Mouse (Mus musculus) T-helper 2 cell (primary cell): ENCODE results near the gene Bmf.

Experiments used
- in situ Hi-C: fragments of 300-600 bp; cut with MboI, MseI; formaldehyde crosslinking; loops from one replicate; pipeline ENCODE4 v1.15.1; 2025; ENCODE audit warnings: high pct_unique_total_duplicates

Gene Bmf

GRCm38 (mm10) chr2:118520042-118520933 lies 29.2 kb downstream of the Bmf start:
- in situ Hi-C loops = no loop called here

DNA sequence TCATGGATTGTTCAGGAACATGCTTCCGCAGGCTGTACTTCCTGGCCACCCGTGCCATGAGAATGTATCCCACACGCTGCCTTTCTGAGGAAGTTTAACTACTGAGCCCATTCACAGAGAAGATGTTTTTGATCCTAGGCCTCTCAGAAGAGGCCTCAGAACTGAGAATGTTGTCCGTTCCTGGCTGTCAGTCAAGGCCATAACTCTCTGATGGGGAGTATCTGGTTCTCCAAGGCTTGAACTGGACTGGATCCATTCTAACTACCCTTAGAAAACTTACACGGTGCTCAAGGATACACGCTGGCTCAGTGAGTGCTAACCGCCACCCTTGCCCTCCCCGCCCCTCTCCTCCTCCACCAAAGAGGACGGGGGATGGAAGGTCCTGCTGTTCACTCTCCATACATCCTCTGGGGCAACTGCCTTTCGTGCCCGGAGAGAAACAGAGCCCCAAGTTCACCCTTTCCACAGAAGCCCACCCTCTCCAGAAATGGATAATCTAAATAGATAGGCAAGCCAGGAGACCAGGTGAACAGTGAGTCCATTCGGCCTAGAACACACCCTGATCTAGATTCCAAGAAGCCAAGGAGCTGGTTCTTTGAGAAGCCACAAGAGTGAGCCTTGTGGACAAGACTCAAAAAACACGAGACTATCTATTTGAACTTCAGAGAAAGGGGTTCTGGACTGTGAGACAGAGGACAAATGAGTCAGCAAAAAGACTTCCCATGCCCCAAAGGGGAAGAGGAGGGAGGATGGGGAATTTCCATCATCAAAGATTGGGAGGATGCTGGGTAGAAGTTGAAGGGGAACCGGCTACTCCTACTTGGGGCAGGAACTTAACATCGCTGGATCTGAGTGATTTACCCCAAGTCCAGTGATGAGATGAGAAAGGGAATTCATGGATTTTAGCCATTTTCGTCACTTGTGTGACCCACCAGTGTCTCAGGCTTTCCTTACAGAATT lies 36.8 kb downstream of the Bmf start:
- in situ Hi-C loops = no loop called here

DNA sequence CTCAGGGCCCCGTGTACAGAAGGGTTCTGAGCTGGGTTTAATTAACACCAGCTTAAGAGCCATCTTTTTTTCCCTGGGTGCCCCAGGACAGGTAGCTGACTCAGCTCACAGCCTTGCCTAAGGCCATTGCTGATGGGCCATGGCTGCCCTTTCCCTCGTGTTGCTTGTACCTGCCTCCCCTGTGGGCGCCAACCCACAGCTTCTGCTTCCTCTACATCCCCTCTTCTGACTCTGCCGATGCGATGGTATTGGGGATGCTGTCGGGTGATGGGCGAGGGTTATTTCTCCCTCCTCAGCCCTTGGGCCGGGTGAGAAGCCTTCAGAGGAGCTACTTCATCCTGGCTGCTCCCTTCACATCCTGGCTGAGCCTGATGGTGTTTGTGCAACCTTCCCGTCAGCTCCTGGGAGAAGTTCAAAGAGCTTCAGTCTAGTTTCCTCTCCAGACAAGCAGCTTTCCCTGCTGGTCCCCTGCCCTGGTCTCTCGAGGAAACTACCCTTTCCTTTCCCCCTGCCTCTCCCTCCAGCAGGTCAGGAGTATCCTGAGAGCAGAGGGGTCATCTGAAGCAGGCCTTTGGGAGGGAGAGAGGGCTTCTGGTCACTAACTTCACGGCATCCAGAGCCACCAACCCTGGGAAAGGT lies 37.6 kb downstream of the Bmf start:
- in situ Hi-C loops = no loop called here

GRCm38 (mm10) chr2:118510447-118511310 lies 38.8 kb downstream of the Bmf start:
- in situ Hi-C loops = no loop called here

DNA sequence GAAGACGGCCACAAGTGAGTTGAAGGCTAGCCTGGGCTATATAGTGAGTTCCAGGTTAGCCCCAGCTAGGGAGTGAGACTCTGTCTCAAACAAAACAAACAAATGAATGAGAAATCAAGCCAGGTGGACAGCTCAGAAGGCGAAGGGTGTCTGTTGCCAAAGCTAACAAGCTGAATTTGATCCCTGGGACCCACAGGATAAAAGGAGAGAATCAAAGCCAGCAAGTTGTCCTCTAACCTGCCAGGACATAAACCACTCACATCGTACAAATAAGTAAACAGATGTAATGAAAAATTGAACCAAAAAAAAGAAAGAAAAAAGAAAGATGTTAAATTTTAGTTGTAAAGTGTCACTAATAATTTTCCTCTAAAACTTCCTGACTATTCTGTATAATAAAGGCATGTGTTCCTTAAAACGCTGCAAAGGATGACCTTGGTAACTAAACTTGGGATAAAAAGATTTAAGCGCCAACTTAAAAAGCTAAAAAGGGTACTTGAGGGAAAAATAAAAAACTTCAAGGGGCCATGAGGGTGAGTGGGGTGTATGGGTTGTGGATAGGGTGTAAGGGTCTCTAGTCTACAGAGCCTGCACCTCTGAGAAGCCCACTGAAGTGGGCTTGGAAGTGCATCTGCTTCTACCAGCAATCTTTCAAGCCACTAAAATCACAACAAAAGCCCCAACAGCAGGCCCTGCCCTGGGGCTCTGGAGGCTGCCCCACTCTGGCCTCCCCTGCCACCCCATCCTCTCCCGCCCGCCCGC lies 39.6 kb downstream of the Bmf start:
- in situ Hi-C loops = loop anchor here (10.0 kb wide), 1 partner anchor 1655 kb away; no protein-coding TSS in a partner anchor

- in situ Hi-C loops = loop anchor here (10.0 kb wide), 1 partner anchor 1652 kb away; no protein-coding TSS in a partner anchor
Measured at GRCm38 (mm10) chr2:118507126-118507525, 42.4 kb downstream of the Bmf start.

DNA sequence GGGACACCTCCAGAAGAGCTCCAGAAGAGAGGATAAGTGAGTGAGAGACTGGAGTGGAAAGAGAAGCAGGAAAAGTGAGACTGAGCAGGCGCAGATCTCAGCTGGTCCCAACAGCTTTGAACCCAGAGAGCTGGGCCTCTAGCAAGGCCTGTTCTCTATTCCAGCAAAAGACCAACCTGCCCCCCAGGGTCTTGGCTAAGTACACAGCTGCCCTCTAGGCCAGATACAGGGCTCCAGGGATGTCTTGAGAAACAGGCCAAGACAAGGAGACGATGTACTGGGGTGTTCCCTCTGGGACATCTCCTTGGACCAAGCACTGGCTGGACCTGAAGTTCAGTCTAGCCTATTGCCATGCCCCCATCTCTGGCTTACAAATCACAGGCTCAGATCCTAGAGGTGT lies 49.3 kb downstream of the Bmf start:
- in situ Hi-C loops = loop anchor here (10.0 kb wide), 1 partner anchor 1645 kb away; no protein-coding TSS in a partner anchor

GRCm38 (mm10) chr2:118499135-118499961 lies 50.1 kb downstream of the Bmf start:
- in situ Hi-C loops = no loop called here

- in situ Hi-C loops = no loop called here
Measured at GRCm38 (mm10) chr2:118498476-118498875, 51.0 kb downstream of the Bmf start.

DNA sequence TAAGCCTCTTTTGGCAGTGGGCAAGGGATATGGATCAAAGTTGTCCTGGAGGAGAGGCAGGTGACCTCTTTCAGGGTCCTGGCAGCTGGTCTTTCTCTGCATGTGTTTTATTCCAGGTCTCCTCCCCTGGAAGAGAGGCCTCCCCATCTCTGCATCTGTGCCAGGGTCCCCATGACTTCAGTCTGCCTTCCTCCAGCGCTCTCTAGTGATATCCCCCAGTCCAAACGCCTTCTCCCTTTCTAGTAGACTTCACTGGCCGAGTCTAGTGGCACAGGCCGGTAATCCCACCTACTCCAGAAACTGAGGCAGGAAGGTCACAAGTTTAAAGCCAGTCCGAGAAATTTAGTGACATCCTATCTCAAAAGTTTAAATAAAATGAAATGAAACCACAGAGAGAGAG lies 51.6 kb downstream of the Bmf start:
- in situ Hi-C loops = no loop called here

GRCm38 (mm10) chr2:118495024-118495423 lies 54.5 kb downstream of the Bmf start:
- in situ Hi-C loops = no loop called here

DNA sequence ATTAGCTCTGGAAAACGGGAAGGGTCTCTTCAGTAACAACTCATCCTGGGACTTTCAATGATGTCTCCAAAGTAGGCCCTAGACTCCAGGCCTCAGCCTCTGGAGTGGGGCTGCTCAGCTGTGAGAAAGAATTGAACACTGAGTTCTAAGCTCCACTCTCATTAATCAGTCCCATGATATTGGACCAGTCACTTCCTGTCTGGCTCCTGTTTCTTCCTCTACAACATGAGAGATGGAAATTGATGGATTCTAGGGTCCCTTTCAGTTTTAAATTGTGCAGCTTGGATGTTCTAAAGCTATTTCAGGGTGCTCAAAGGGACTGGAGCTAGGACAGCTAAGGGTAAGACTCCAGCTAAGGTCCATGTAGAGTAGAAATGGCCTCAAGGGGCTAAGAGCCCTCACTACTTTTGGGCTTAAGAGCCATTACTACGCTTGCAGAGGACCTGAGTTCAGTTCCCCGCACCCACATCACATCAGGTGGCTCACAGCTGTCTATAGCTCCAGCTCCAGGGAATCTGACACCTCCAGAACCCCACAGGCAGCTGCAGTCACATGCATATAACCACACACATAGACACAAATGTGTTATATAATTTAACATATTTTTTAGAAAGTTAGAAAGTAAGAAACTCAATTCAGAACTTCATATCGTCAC lies 57.6 kb downstream of the Bmf start:
- in situ Hi-C loops = no loop called here

DNA sequence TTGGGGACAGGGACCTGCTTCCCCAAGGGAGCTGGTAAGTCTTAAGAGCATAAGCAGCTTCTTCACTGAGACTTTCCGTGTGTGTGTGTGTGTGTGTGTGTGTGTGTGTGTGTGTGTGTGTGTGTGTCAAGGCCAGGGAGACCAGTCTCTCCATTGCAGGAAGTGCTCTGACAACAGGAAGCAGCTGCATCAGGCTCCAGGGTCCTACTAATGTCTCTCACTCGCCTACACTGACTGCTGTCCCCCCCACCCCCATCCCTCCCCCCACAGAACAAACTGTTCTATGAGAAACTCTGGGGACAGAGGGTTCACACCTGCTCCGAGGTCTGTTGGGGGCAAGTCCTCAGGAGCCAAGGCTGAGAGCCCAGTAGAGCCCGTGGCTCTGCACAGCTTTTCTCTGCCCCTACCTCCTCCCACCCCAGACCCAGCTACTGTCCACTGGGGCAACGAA lies 58.2 kb downstream of the Bmf start:
- in situ Hi-C loops = no loop called here

GRCm38 (mm10) chr2:118490241-118491091 lies 59.0 kb downstream of the Bmf start:
- in situ Hi-C loops = no loop called here

DNA sequence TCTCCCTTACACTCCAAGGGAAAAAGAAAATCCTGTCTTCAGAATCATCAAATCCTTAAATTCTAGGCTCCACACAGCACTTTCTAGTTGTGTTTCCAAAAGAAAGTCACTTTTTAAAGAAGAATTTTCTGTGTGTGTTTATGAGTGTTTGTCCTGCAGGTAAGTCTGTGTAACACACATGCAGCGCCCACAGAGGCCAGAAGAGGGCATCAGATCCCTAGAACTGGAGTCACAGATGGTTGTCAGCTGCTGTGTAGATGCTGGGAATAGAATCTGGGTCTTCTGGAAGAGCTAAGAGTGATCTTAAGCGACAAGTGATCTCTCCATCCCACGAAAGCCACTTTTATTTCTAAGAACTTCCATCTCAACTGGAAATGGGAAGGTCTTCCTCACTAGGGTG lies 61.7 kb downstream of the Bmf start:
- in situ Hi-C loops = loop anchor here (5.0 kb wide), 2 partner anchors 54 to 114 kb away; no protein-coding TSS in a partner anchor

DNA sequence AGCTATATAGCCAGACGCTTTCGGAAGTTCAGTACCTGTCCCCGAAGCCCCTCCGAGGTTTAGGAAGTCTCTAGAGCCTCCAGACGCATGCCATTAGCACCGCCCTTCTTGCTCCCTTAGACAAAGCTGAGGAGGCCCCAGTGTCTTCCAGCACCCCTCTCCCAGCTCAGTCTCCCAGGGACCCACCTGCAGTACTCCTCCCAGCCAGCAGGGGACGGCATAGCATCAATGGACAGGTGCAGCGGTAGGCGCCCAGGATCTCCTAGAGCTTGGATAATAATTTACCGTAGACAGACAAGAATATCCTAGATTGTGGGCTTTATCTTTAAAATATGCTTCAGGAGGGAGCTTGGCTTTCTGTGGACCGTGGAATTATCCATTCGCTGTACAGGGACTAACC lies 62.6 kb downstream of the Bmf start:
- in situ Hi-C loops = loop anchor here (5.0 kb wide), 2 partner anchors 55 to 115 kb away; no protein-coding TSS in a partner anchor

GRCm38 (mm10) chr2:118485415-118485814 lies 64.1 kb downstream of the Bmf start:
- in situ Hi-C loops = loop anchor here (5.0 kb wide), 2 partner anchors 57 to 117 kb away; no protein-coding TSS in a partner anchor
